Mouse (Mus musculus) pancreas, adult 10 weeks (tissue): ENCODE measurements around the gene Klhl10. TPM values are rescaled to one million over a fixed set of nuclear protein-coding genes. Genes with fewer than 3 reads are reported as not detected.

Source experiments
- polyA plus RNA-seq: library from polyadenylated mRNA; stranded (reverse); fragments of 350-450 nt; fragmentation: Illumina TruSeq; extraction: RNeasy Lipid Tissue Mini Kit (QIAGEN cat#74804); gene quantifications from one replicate; pipeline ENCODE4 v1.2.3, GENCODE M21; 2015; ENCODE audit warnings: low read depth, low replicate concordance; ENCODE audit not compliant: insufficient read depth

Klhl10 gene
- polyA plus RNA-seq = not detected

GRCm38 (mm10) chr11:100441797-100442196, at the start of gene Klhl10, which contains the start of gene Nt5c3b:
TSS of gene Klhl10 (plus strand) at chr11:100441917.
TSS of gene Nt5c3b (minus strand) at chr11:100441808.

GRCm38 (mm10) chr11:100397600-100398389, 43.9 kb upstream of the Klhl10 start, which contains the start of gene Jup:
TSS of gene Jup (minus strand) at chr11:100397763.

GRCm38 (mm10) chr11:100414021-100414913, 27.4 kb upstream of the Klhl10 start, which contains the start of gene P3h4:
TSS of gene P3h4 (minus strand) at chr11:100414836.

GRCm38 (mm10) chr11:100414914-100415822, 26.5 kb upstream of the Klhl10 start, which contains the start of gene Fkbp10:
TSS of gene Fkbp10 (plus strand) at chr11:100415697.

GRCm38 (mm10) chr11:100472197-100472934, 30.6 kb downstream of the Klhl10 start, which contains the start of gene Klhl11:
TSS of gene Klhl11 (minus strand) at chr11:100472741.

Other genes with a start within 250 kb of the Klhl10 start
- gene Krt9, start 248.7 kb upstream of the Klhl10 start, polyA plus RNA-seq = not detected
- gene Krt14, start 234.4 kb upstream of the Klhl10 start, polyA plus RNA-seq = 1.7 TPM
- gene Krt16, start 193.0 kb upstream of the Klhl10 start, polyA plus RNA-seq = not detected
- not detected for gene Krt17, start 180.9 kb upstream of the Klhl10 start, polyA plus RNA-seq
- gene Krt42, start 172.0 kb upstream of the Klhl10 start, polyA plus RNA-seq = not detected
- gene Eif1, start 122.0 kb upstream of the Klhl10 start, polyA plus RNA-seq = 260 TPM
- not detected for gene Gast, start 107.5 kb upstream of the Klhl10 start, polyA plus RNA-seq
- 10.5 TPM for gene Hap1, start 85.8 kb upstream of the Klhl10 start, polyA plus RNA-seq
- 26.4 TPM for gene Jup, start 44.2 kb upstream of the Klhl10 start, polyA plus RNA-seq
- gene P3h4, start 27.1 kb upstream of the Klhl10 start, polyA plus RNA-seq = 14.3 TPM
- gene Fkbp10, start 26.2 kb upstream of the Klhl10 start, polyA plus RNA-seq = 7.2 TPM
- 17.9 TPM for gene Nt5c3b, start 109 bp upstream of the Klhl10 start, polyA plus RNA-seq
- 2.5 TPM for gene Klhl11, start 30.8 kb downstream of the Klhl10 start, polyA plus RNA-seq
- 43.7 TPM for gene Acly, start 86.1 kb downstream of the Klhl10 start, polyA plus RNA-seq
- 1.3 TPM for gene Ttc25, start 103.7 kb downstream of the Klhl10 start, polyA plus RNA-seq
- 9.4 TPM for gene Cnp, start 133.0 kb downstream of the Klhl10 start, polyA plus RNA-seq
- 4.3 TPM for gene Nkiras2, start 177.3 kb downstream of the Klhl10 start, polyA plus RNA-seq
- 115 TPM for gene Dnajc7, start 178.3 kb downstream of the Klhl10 start, polyA plus RNA-seq